Mouse (Mus musculus) cerebral cortex, adult 2 months (tissue): ENCODE results near the gene Map4k5.

Source experiments
- WGBS: fragments of 180-500 bp; shearing (Covaris S2); methylation state at CpG from one replicate; pipeline ENCODE4 v1.1.7; 2018; 5-methylcytosine and 5-hydroxymethylcytosine counted together

The Map4k5 gene

GRCm38 (mm10) chr12:69887776-69888175 lies 5.2 kb downstream of the Map4k5 start:
- WGBS: 80% methylated on average over 6 of the region's 6 CpGs

GRCm38 (mm10) chr12:69885170-69885923 lies 7.7 kb downstream of the Map4k5 start:
- WGBS: 69% methylated on average over 5 of the region's 5 CpGs

- WGBS: 89% methylated on average over 5 of the region's 5 CpGs
Observed at GRCm38 (mm10) chr12:69884053-69884452, 8.9 kb downstream of the Map4k5 start.

- 60% methylated on average over 10 of the region's 10 CpGs for WGBS
Observed at GRCm38 (mm10) chr12:69881198-69881905, 11.6 kb downstream of the Map4k5 start.

GRCm38 (mm10) chr12:69879739-69880138 lies 13.3 kb downstream of the Map4k5 start:
- WGBS: 14% methylated on average over 6 of the region's 6 CpGs

GRCm38 (mm10) chr12:69879172-69879665 lies 13.8 kb downstream of the Map4k5 start:
- WGBS: 27% methylated on average over 4 of the region's 4 CpGs

GRCm38 (mm10) chr12:69877842-69878363 lies 15.1 kb downstream of the Map4k5 start:
- 45% methylated on average over 9 of the region's 9 CpGs for WGBS

GRCm38 (mm10) chr12:69871632-69872031 lies 21.4 kb downstream of the Map4k5 start:
- WGBS: 92% methylated on average over 5 of the region's 5 CpGs

GRCm38 (mm10) chr12:69867338-69867737 lies 25.7 kb downstream of the Map4k5 start:
- WGBS: 85% methylated on average over 5 of the region's 5 CpGs

- 28% methylated on average over 4 of the region's 4 CpGs for WGBS
Observed at GRCm38 (mm10) chr12:69864164-69864692, 28.8 kb downstream of the Map4k5 start.

GRCm38 (mm10) chr12:69863505-69863904 lies 29.5 kb downstream of the Map4k5 start:
- 66% methylated on average over 5 of the region's 5 CpGs for WGBS

- WGBS: 64% methylated on average over 4 of the region's 4 CpGs
Observed at GRCm38 (mm10) chr12:69858847-69859246, 34.2 kb downstream of the Map4k5 start.

- 96% methylated on average over 2 of the region's 2 CpGs for WGBS
Observed at GRCm38 (mm10) chr12:69857597-69857996, 35.4 kb downstream of the Map4k5 start.

- 56% methylated on average over 10 of the region's 10 CpGs for WGBS
Observed at GRCm38 (mm10) chr12:69856398-69856797, 36.6 kb downstream of the Map4k5 start.

GRCm38 (mm10) chr12:69855641-69856300 lies 37.2 kb downstream of the Map4k5 start:
- 86% methylated on average over 12 of the region's 12 CpGs for WGBS

GRCm38 (mm10) chr12:69853942-69854341 lies 39.1 kb downstream of the Map4k5 start:
- 91% methylated on average over 2 of the region's 2 CpGs for WGBS

GRCm38 (mm10) chr12:69853387-69853786 lies 39.6 kb downstream of the Map4k5 start:
- WGBS: 73% methylated on average over 11 of the region's 11 CpGs

- 70% methylated on average over 9 of the region's 9 CpGs for WGBS
Observed at GRCm38 (mm10) chr12:69852288-69852687, 40.7 kb downstream of the Map4k5 start.

- WGBS: 60% methylated on average over 12 of the region's 12 CpGs
Observed at GRCm38 (mm10) chr12:69848083-69848878, 44.7 kb downstream of the Map4k5 start.

GRCm38 (mm10) chr12:69846499-69846898 lies 46.5 kb downstream of the Map4k5 start:
- WGBS: 89% methylated on average over 9 of the region's 9 CpGs

- 84% methylated on average over 9 of the region's 9 CpGs for WGBS
Observed at GRCm38 (mm10) chr12:69845722-69846121, 47.3 kb downstream of the Map4k5 start.
